12 mouse cellular contexts compared by ENCODE assay signal in the genomic region with DNA sequence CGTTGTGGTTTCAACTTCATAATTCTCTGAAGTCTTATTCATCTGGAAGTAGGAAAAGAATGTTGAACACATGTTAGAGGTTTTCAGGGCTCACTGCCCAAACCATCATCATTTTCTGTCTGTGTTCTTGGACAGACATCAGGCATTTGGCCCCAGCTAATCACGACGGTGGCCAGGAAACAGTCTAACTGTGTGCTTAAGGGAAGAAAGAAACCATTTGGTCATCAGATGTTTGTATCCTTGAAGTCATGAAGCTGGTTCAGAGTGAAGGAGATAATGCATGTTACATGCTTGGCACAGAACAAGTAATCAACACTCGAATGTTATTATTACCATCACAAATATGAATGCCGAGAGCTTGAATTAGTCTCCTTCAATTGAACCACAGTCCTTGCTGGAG. TPM values are rescaled to one million over a fixed set of nuclear protein-coding genes. Genes with fewer than 3 reads are reported as not detected.
DNase-seq lines count a peak whose midpoint lies in the region; ATAC-seq and TF ChIP-seq lines count a peak whose summit lies in the region.
"Had no signal": no experiment of that assay in that cellular context is flagged by ENCODE, and none has a peak within 500 bp of the region (broad histone marks: within the 10 kb centered on the region; RNA-seq: fewer than 3 reads in every experiment).

No protein-coding gene starts in this region.

- peaks cover 11% of the 10 kb centered on the region for H3K36me3 ChIP-seq in heart, adult 2 months (ENCODE audit: control insufficient read depth, insufficient read depth, low read length)
- H3K36me3 ChIP-seq in forebrain, embryonic 16.5 days (ENCODE audit: control insufficient read depth, insufficient read depth), result no peaks in the 10 kb centered on the region
- H3K36me3 ChIP-seq: forebrain, embryonic 10.5 days had no signal

- ATAC-seq in forebrain, embryonic 16.5 days, result no peak

- H3K27ac ChIP-seq in heart, adult 2 months, result peak overlapping the region; percentile 57
- H3K27ac ChIP-seq in forebrain, embryonic 16.5 days (ENCODE audit: low read length), result no peak overlapping the region
- H3K27ac ChIP-seq in layer of hippocampus, adult 2 months, result no peak overlapping the region
- H3K27ac ChIP-seq: forebrain, embryonic 10.5 days; hindbrain, embryonic 13.5 days; macrophage had no signal

- no peaks in the 10 kb centered on the region for H3K27me3 ChIP-seq in heart, adult 2 months (ENCODE audit: control insufficient read depth, insufficient read depth, low read length)
- H3K27me3 ChIP-seq in forebrain, embryonic 16.5 days (replicated peaks; ENCODE audit: control insufficient read depth, insufficient read depth, low read length), result no peaks in the 10 kb centered on the region
- H3K27me3 ChIP-seq: hindbrain, embryonic 13.5 days had no signal

- DNase-seq in urinary bladder, postnatal 14 days (ENCODE audit: low spot score), result peak; percentile 62
- no peak for DNase-seq in urinary bladder, postnatal 10 days (ENCODE audit: low spot score)
- DNase-seq in heart, adult 2 months, result peak; percentile 46 to 69
- DNase-seq in heart, postnatal 4 days, result peak; percentile 75
- peak; percentile 59 to 60 for DNase-seq in urinary bladder, postnatal 4 days (ENCODE audit: low spot score in 2 of 2)
- no peak for DNase-seq in right cerebral cortex, adult 18-20 months
- no peak for DNase-seq in layer of hippocampus, adult 2 months (ENCODE audit: low spot score in 2 of 2)
- DNase-seq: cerebellum, postnatal 25 days had no signal

- H3K79me2 ChIP-seq in heart, adult 2 months (replicated peaks; ENCODE audit: control insufficient read depth, insufficient read depth, low read length), result no peaks in the 10 kb centered on the region

- no peak overlapping the region for H3K4me3 ChIP-seq in heart, adult 2 months
- no peak overlapping the region for H3K4me3 ChIP-seq in forebrain, embryonic 16.5 days (replicated peaks; ENCODE audit: low read length)
- H3K4me3 ChIP-seq in layer of hippocampus, adult 2 months, result no peak overlapping the region
- H3K4me3 ChIP-seq: forebrain, embryonic 10.5 days; hindbrain, embryonic 13.5 days had no signal

- no peaks in the 10 kb centered on the region for H3K9me3 ChIP-seq in forebrain, embryonic 16.5 days (ENCODE audit: control insufficient read depth, low read length)
- H3K9me3 ChIP-seq: forebrain, embryonic 10.5 days; hindbrain, embryonic 13.5 days had no signal

- H3K4me1 ChIP-seq in heart, adult 2 months (ENCODE audit: control insufficient read depth, insufficient read depth, low read length), result peaks cover 10% of the 10 kb centered on the region
- H3K4me1 ChIP-seq in forebrain, embryonic 16.5 days (replicated peaks; ENCODE audit: control insufficient read depth, insufficient read depth, low read length), result peaks cover 11% of the 10 kb centered on the region

- H3K4me2 ChIP-seq in forebrain, embryonic 16.5 days (ENCODE audit: low read length), result no peak overlapping the region
- H3K4me2 ChIP-seq: hindbrain, embryonic 13.5 days had no signal

- 46% methylated on average over 5 of the region's 5 CpGs for WGBS in heart, adult 2 months
- 88% methylated on average over 5 of the region's 5 CpGs for WGBS in forebrain, embryonic 16.5 days

- no peak overlapping the region for H3K9ac ChIP-seq in heart, adult 2 months (ENCODE audit: low read depth, low read length)
- H3K9ac ChIP-seq in forebrain, embryonic 16.5 days (replicated peaks; ENCODE audit: low read depth, low read length), result no peak overlapping the region
- H3K9ac ChIP-seq: hindbrain, embryonic 13.5 days had no signal

- no peak for TF ChIP-seq CTCF in heart, adult 2 months (IDR thresholded peaks at IDR 0.05)
- TF ChIP-seq CTCF in layer of hippocampus, adult 2 months (conservative IDR thresholded peaks at IDR 0.05), result no peak

- intact Hi-C loops in heart, adult 2 months (cut with DNase I), result loop anchor here (5.0 kb wide), 1 partner anchor 48 kb away; no protein-coding TSS in a partner anchor

- TF ChIP-seq POLR2A in heart, adult 2 months (IDR thresholded peaks at IDR 0.05; ENCODE audit: insufficient read depth, low read depth, low read length), result no peak

- TF ChIP-seq EP300 in heart, adult 2 months (IDR thresholded peaks at IDR 0.05; ENCODE audit: insufficient read depth, low read depth, low read length), result 0 out of 2 replicates have a peak, but pooled peaks have one; percentile 49

RNA-seq across cellular contexts. Expression of gene Picalm, which starts 5.0 kb away (rescaled TPM):
- total RNA-seq in heart, adult 2 months (2021), result 100 to 1,000 TPM in 1 of 2 experiments, 10 to 100 TPM in 1; 99.4 to 128 TPM
- polyA plus RNA-seq in heart, adult 2 months (2012; rRNA removed), result 60.1 and 107 TPM in 2 replicates
- total RNA-seq in heart, postnatal 4 days (2021), result 100 to 1,000 TPM; 274 to 301 TPM
- 41.7 and 51.2 TPM in 2 replicates for polyA plus RNA-seq in forebrain, embryonic 16.5 days (2015; fragmentation: Nextera tagmentation; extraction: Ambion mirVana)
- 100 to 1,000 TPM; 143 to 151 TPM for total RNA-seq in layer of hippocampus, adult 2 months (2021)

Comparison
In these comparisons a context has a peak if more than half of its experiments do, and no peak if none do; other contexts are left out.
1. DNase-seq: peak in urinary bladder, postnatal 14 days (single experiment), heart, adult 2 months (2 of 2), heart, postnatal 4 days (single experiment) and urinary bladder, postnatal 4 days (2 of 2); none in urinary bladder, postnatal 10 days (single experiment), right cerebral cortex, adult 18-20 months (single experiment) and layer of hippocampus, adult 2 months (0 of 2).